Mouse (Mus musculus): Measurements from ENCODE around the gene Spns3. TPM values are rescaled to one million over a fixed set of nuclear protein-coding genes. Genes with fewer than 3 reads are reported as not detected.
A peak's percentile ranks its signal among the peaks of the same experiment; 100 is the strongest.

Spns3 gene
- total and polyA plus RNA-seq, 2 experiments from 2014 or later: 0.04 TPM; not detected in 1

DNA sequence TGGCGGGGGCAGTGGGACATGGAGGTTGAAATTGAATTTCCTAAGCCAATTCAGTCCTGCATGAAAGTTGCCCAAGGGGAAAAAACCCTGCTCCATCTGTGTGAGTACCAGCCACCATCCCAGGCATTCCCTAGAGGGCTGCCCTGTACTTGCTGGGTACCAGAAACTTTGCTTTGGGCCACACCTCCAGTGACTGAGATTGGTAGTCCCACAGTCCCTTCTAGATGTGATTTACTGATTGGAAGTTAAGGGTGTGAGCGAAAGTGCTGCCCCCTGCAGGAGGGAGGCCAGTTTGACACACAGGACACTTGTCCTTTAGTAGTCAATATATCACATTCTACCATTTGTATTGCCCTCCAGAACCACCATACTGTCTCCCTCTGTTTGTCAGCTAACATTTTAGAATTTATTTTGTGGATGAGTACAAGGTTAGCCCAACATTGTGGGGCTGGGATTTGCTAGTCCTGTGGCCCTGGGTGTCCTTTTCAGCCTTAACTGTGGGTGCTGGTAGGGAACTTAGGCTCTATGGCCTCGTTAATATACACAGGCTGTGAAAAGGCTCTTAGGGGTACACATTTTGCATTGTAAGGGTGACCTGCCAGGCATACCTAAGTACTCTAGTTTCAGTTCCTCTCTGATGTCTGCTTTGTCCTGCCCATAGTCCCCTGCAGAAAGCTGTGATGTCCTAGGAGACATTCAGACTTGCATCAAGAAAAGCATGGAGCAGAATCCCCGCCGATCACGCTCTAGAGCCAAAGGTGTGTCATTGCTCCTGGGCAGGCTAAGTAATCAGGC is 103.8 kb downstream of the Spns3 start:
- WGBS: 86% methylated on average over 6 of the region's 6 CpGs
- no peak overlapping the region for H3K4me3 ChIP-seq (ENCODE audit: low read depth, low read length)
- DNase-seq (ENCODE audit: low spot score): no peak
- ATAC-seq (ENCODE audit: insufficient read depth, low read depth): no peak
- peaks cover 93% of the 10 kb centered on the region for H3K36me3 ChIP-seq (replicated peaks; ENCODE audit: control insufficient read depth, insufficient read depth, low read length)
- H3K9ac ChIP-seq (replicated peaks; ENCODE audit: low read depth, low read length): no peak overlapping the region
- no peaks in the 10 kb centered on the region for H3K9me3 ChIP-seq (replicated peaks; ENCODE audit: control insufficient read depth, low read length)
- H3K4me2 ChIP-seq (ENCODE audit: low read depth, low read length): no peak overlapping the region
- no peaks in the 10 kb centered on the region for H3K27me3 ChIP-seq (ENCODE audit: control insufficient read depth, insufficient read depth, low read length)
- H3K27ac ChIP-seq (ENCODE audit: low read depth): no peak overlapping the region
- H3K4me1 ChIP-seq (ENCODE audit: control insufficient read depth, insufficient read depth): peaks cover 7% of the 10 kb centered on the region; the same call in 1 of the 2 replicates
- TF ChIP-seq EP300 (IDR thresholded peaks at IDR 0.05; ENCODE audit: low read depth) (no peak), CTCF (IDR thresholded peaks at IDR 0.05; ENCODE audit: low read depth) (peak; percentile 55)

Other genes starting within 250 kb of the Spns3 start
- 2.6 and 3.4 TPM in 2 replicates for gene Xaf1, start 248.9 kb downstream of the Spns3 start, total RNA-seq (2014; rRNA removed; ENCODE audit: low replicate concordance)
- gene Xaf1, start 248.9 kb downstream of the Spns3 start, polyA plus RNA-seq (2015; fragmentation: Nextera tagmentation; extraction: Ambion mirVana): 12.7 and 19.2 TPM in 2 replicates
- not detected in 2 replicates for gene Fbxo39, start 236.1 kb downstream of the Spns3 start, total RNA-seq (2014; rRNA removed; ENCODE audit: low replicate concordance)
- gene Fbxo39, start 236.1 kb downstream of the Spns3 start, polyA plus RNA-seq (2015; fragmentation: Nextera tagmentation; extraction: Ambion mirVana): not detected in 2 replicates
- gene Tekt1, start 188.1 kb downstream of the Spns3 start, total RNA-seq (2014; rRNA removed; ENCODE audit: low replicate concordance): not detected in 2 replicates
- gene Tekt1, start 188.1 kb downstream of the Spns3 start, polyA plus RNA-seq (2015; fragmentation: Nextera tagmentation; extraction: Ambion mirVana): 0.19 and 0.62 TPM in 2 replicates
- 88.5 and 93.0 TPM in 2 replicates for gene Smtnl2, start 138.8 kb downstream of the Spns3 start, total RNA-seq (2014; rRNA removed; ENCODE audit: low replicate concordance)
- 72.9 and 79.2 TPM in 2 replicates for gene Smtnl2, start 138.8 kb downstream of the Spns3 start, polyA plus RNA-seq (2015; fragmentation: Nextera tagmentation; extraction: Ambion mirVana)
- 5.3 TPM in 1 of 2 replicates, not detected in the other for gene Ggt6, start 115.0 kb downstream of the Spns3 start, total RNA-seq (2014; rRNA removed; ENCODE audit: low replicate concordance)
- 0.05 TPM in 1 of 2 replicates, not detected in the other for gene Ggt6, start 115.0 kb downstream of the Spns3 start, polyA plus RNA-seq (2015; fragmentation: Nextera tagmentation; extraction: Ambion mirVana)
- gene Mybbp1a, start 109.2 kb downstream of the Spns3 start, total RNA-seq (2014; rRNA removed; ENCODE audit: low replicate concordance): 20.5 and 20.9 TPM in 2 replicates
- gene Mybbp1a, start 109.2 kb downstream of the Spns3 start, polyA plus RNA-seq (2015; fragmentation: Nextera tagmentation; extraction: Ambion mirVana): 41.3 and 42.1 TPM in 2 replicates
- gene Spns2, start 60.6 kb downstream of the Spns3 start, total RNA-seq (2014; rRNA removed; ENCODE audit: low replicate concordance): 31.8 and 44.2 TPM in 2 replicates
- 2.4 and 2.9 TPM in 2 replicates for gene Spns2, start 60.6 kb downstream of the Spns3 start, polyA plus RNA-seq (2015; fragmentation: Nextera tagmentation; extraction: Ambion mirVana)
- 47.5 and 51.1 TPM in 2 replicates for gene Ube2g1, start 56.8 kb upstream of the Spns3 start, total RNA-seq (2014; rRNA removed; ENCODE audit: low replicate concordance)
- gene Ube2g1, start 56.8 kb upstream of the Spns3 start, polyA plus RNA-seq (2015; fragmentation: Nextera tagmentation; extraction: Ambion mirVana): 56.4 and 58.6 TPM in 2 replicates
- 27.4 and 31.0 TPM in 2 replicates for gene Ankfy1, start 139.5 kb upstream of the Spns3 start, total RNA-seq (2014; rRNA removed; ENCODE audit: low replicate concordance)
- 6.3 and 7.6 TPM in 2 replicates for gene Ankfy1, start 139.5 kb upstream of the Spns3 start, polyA plus RNA-seq (2015; fragmentation: Nextera tagmentation; extraction: Ambion mirVana)
- 5.2 and 10.2 TPM in 2 replicates for gene Cyb5d2, start 245.6 kb upstream of the Spns3 start, total RNA-seq (2014; rRNA removed; ENCODE audit: low replicate concordance)
- gene Cyb5d2, start 245.6 kb upstream of the Spns3 start, polyA plus RNA-seq (2015; fragmentation: Nextera tagmentation; extraction: Ambion mirVana): 7.3 and 9.1 TPM in 2 replicates
- 23.5 and 43.2 TPM in 2 replicates for gene Zzef1, start 245.7 kb upstream of the Spns3 start, total RNA-seq (2014; rRNA removed; ENCODE audit: low replicate concordance)
- gene Zzef1, start 245.7 kb upstream of the Spns3 start, polyA plus RNA-seq (2015; fragmentation: Nextera tagmentation; extraction: Ambion mirVana): 5.2 and 5.3 TPM in 2 replicates

Measured in heart, postnatal 0 days (tissue).